19 mouse cellular contexts compared by ENCODE assay signal in genomic region chr6:127875883-127876282, GRCm38 (mm10). TPM values are rescaled to one million over a fixed set of nuclear protein-coding genes. Genes with fewer than 3 reads are reported as not detected.
A peak's percentile ranks its signal among the peaks of the same experiment; 100 is the strongest.
DNase-seq lines count a peak whose midpoint lies in the region; ATAC-seq lines count a peak whose summit lies in the region.
"Had no signal": no experiment of that assay in that cellular context is flagged by ENCODE, and none has a peak within 500 bp of the region (broad histone marks: within the 10 kb centered on the region; RNA-seq: fewer than 3 reads in every experiment).

No protein-coding gene starts in this region.

- no peak for DNase-seq in lung, postnatal 4 days
- DNase-seq in embryonic facial prominence, embryonic 14.5 days (ENCODE audit: low spot score): peak; percentile 73
- DNase-seq in gastrocnemius, postnatal 25 days: peak; percentile 55
- peak; percentile 52 for DNase-seq in skeletal muscle tissue, adult 2 months (ENCODE audit: low read depth, low spot score)
- DNase-seq in layer of hippocampus, postnatal 25 days (ENCODE audit: extremely low spot score in 1 of 2, low spot score in 1 of 2): no peak
- no peak for DNase-seq in right cerebral cortex, postnatal 14 days
- DNase-seq: cerebellum, adult 9-10 months; heart, postnatal 10 days; lung, adult 18-20 months; retina, postnatal 1 day had no signal

- H3K36me3 ChIP-seq in lung, embryonic 15.5 days: no peaks in the 10 kb centered on the region
- no peaks in the 10 kb centered on the region for H3K36me3 ChIP-seq in embryonic facial prominence, embryonic 14.5 days (ENCODE audit: control insufficient read depth, insufficient read depth, low read length)
- H3K36me3 ChIP-seq: forebrain, embryonic 15.5 days; hindbrain, embryonic 15.5 days; kidney, embryonic 15.5 days; midbrain, embryonic 13.5 days had no signal

- no peak overlapping the region for H3K9ac ChIP-seq in lung, embryonic 15.5 days
- no peak overlapping the region for H3K9ac ChIP-seq in embryonic facial prominence, embryonic 14.5 days (ENCODE audit: low read depth, low read length)
- H3K9ac ChIP-seq: forebrain, embryonic 15.5 days; hindbrain, embryonic 15.5 days; kidney, embryonic 15.5 days; midbrain, embryonic 13.5 days had no signal

- 53% methylated on average over 11 of the region's 11 CpGs for WGBS in lung, embryonic 15.5 days
- 20% methylated on average over 11 of the region's 11 CpGs for WGBS in embryonic facial prominence, embryonic 14.5 days

- no peak overlapping the region for H3K27ac ChIP-seq in lung, embryonic 15.5 days
- peak overlapping the region; percentile 69 for H3K27ac ChIP-seq in embryonic facial prominence, embryonic 14.5 days (replicated peaks; ENCODE audit: low read depth, low read length)
- H3K27ac ChIP-seq: forebrain, embryonic 15.5 days; hindbrain, embryonic 15.5 days; kidney, embryonic 15.5 days; midbrain, embryonic 13.5 days had no signal

- H3K4me2 ChIP-seq in lung, embryonic 15.5 days: 0 out of 2 replicates have a peak overlapping the region, but pooled peaks have one; percentile 4
- H3K4me2 ChIP-seq in embryonic facial prominence, embryonic 14.5 days (ENCODE audit: low read depth, low read length): peak overlapping the region; percentile 28
- H3K4me2 ChIP-seq: forebrain, embryonic 15.5 days; hindbrain, embryonic 15.5 days; kidney, embryonic 15.5 days; midbrain, embryonic 13.5 days had no signal

- H3K4me1 ChIP-seq in lung, embryonic 15.5 days: peaks cover 19% of the 10 kb centered on the region
- peaks cover 31% of the 10 kb centered on the region for H3K4me1 ChIP-seq in embryonic facial prominence, embryonic 14.5 days (ENCODE audit: control insufficient read depth, insufficient read depth, low read length)
- H3K4me1 ChIP-seq: forebrain, embryonic 15.5 days; hindbrain, embryonic 15.5 days; midbrain, embryonic 13.5 days had no signal

- no peak for ATAC-seq in lung, embryonic 15.5 days (ENCODE audit: borderline replicate concordance, extremely low read depth, low FRiP score, low TSS enrichment)
- peak; percentile 69; the same call in 1 of the 2 replicates for ATAC-seq in embryonic facial prominence, embryonic 14.5 days (ENCODE audit: low read depth)
- ATAC-seq in erythroblast, adult 5-6 weeks (replicated peaks; ENCODE audit: low FRiP score, poor library complexity, severe bottlenecking): no peak
- ATAC-seq: forebrain, embryonic 15.5 days; intestine, embryonic 16.5 days; midbrain, embryonic 13.5 days; Patski had no signal

- no peak overlapping the region for H3K4me3 ChIP-seq in lung, embryonic 15.5 days
- no peak overlapping the region for H3K4me3 ChIP-seq in embryonic facial prominence, embryonic 14.5 days (ENCODE audit: low read depth, low read length)
- H3K4me3 ChIP-seq: forebrain, embryonic 15.5 days; hindbrain, embryonic 15.5 days; kidney, embryonic 15.5 days; midbrain, embryonic 13.5 days had no signal

- H3K27me3 ChIP-seq in lung, embryonic 15.5 days: no peaks in the 10 kb centered on the region; the same call in 1 of the 2 replicates
- no peaks in the 10 kb centered on the region for H3K27me3 ChIP-seq in embryonic facial prominence, embryonic 14.5 days (replicated peaks; ENCODE audit: control insufficient read depth, insufficient read depth, low read length)
- H3K27me3 ChIP-seq: forebrain, embryonic 15.5 days; hindbrain, embryonic 15.5 days; kidney, embryonic 15.5 days; midbrain, embryonic 13.5 days had no signal

- H3K9me3 ChIP-seq in lung, embryonic 15.5 days: peaks cover 5% of the 10 kb centered on the region; the same call in 1 of the 2 replicates
- peaks cover 12% of the 10 kb centered on the region for H3K9me3 ChIP-seq in embryonic facial prominence, embryonic 14.5 days (ENCODE audit: control insufficient read depth, low read length)
- H3K9me3 ChIP-seq: forebrain, embryonic 15.5 days; hindbrain, embryonic 15.5 days had no signal

RNA-seq across cellular contexts. Expression of gene Tspan11, which starts 11.5 kb away (rescaled TPM):
- 20.5 and 21.4 TPM in 2 replicates for polyA plus RNA-seq in lung, embryonic 15.5 days (2015; fragmentation: Nextera tagmentation; extraction: Ambion mirVana)
- polyA plus RNA-seq in embryonic facial prominence, embryonic 14.5 days (2014; fragmentation: Nextera tagmentation; extraction: Ambion mirVana): 21.9 and 22.1 TPM in 2 replicates
- 1 to 10 TPM; 2.3 to 3.3 TPM for total RNA-seq in gastrocnemius, postnatal 25 days (2021)
- 1 to 10 TPM; 2.6 TPM for total RNA-seq in layer of hippocampus, postnatal 25 days (2021)
- total RNA-seq in erythroblast, adult 5-6 weeks (2015; ENCODE audit: low replicate concordance): not detected in 2 replicates
- 2.9 TPM in 1 of 2 replicates, not detected in the other for total RNA-seq in erythroblast, adult 5-6 weeks (2017; ENCODE audit: low replicate concordance)
- polyA plus RNA-seq: liver, adult 2 months; Patski had no signal

Comparison
In these comparisons a context has a peak if more than half of its experiments do, and no peak if none do; other contexts are left out.
1. DNase-seq: peak in embryonic facial prominence, embryonic 14.5 days (single experiment), gastrocnemius, postnatal 25 days (single experiment) and skeletal muscle tissue, adult 2 months (single experiment); none in lung, postnatal 4 days (0 of 2), layer of hippocampus, postnatal 25 days (0 of 2) and right cerebral cortex, postnatal 14 days (single experiment).